Mouse (Mus musculus) thymus, adult 18-20 months (tissue): ENCODE measurements at regions not wholly inside any gene's neighbourhood (a gene's known extent, or its start where the extent isn't known, plus 50 kb on each side); places are given as distances from the start of the nearest gene placed in this dataset.

ENCODE experiments used
- DNase-seq, 2 experiments: peaks; one replicate each; pipeline ENCODE4 v3.0.0; 2022; ENCODE audit warnings: mixed read lengths in 2 of 2

DNA sequence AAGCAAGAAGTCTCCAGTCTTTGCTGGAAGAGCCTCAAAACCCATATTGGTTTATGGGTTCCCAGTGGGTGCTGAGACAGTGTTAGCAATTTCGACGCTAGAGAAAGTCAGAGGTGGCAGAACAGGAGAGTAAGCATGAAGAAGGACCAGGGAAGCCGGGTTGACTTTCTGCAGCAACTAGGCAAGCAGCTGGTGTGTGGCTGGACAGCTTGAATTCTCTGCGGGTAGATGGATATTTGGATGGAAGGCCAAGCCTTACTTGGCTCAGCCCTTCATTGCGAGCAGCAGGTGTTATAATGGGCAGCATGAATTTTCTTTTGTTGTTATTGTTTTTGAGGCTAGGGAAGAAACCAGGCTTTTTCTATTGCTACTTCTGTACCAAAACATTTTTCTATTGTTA is 362.7 kb upstream of the Satb1 start:
- DNase-seq: no peak

DNA sequence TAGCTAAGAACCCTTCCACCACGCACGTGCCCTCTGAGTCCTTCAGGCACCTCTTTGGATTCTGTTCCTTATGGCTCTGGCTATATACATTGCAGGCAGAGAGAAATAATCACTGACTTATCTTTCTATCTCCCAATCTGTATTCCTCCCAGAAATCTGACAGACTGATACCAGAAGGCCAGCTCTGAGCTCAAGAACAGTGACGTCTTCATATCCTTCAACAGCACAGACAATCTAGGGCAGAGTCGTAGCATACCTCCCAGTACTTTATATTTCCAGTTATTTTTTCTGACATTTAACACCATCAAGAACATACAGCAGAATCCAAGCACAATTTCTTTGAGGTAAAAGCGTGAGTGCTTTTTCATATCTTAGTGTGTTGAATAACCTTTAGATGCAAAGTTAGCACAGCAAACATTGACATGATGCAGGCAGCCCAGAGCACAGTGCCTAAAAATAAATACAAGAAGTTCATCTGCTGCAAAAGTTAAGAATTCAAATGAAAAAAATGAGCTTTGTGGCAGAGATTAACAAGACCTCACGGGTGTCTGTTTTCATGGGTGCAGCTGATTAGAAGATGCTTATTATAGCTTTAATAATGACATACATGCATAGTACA is 358.1 kb upstream of the Satb1 start:
- no peak for DNase-seq

DNA sequence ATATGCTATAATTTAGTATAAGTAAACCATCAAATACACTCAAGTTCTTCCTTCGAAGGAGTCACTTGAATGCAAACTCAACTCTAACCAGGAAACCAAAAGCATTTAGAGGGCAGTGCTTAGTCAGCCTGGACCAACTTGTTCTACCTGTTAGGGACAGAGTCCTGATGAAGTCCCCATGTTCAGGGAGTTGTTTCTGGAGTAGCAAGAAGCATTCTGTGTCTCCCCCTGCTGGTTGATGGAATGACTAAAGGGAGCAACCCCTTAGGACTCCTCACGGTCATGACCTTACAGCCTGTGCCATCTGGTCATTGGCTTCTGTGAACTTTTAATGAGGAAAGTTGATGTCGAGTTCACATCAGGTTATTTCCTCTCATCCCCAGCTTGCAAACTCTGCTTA is 349.6 kb upstream of the Satb1 start:
- DNase-seq: peak; percentile 29 to 76

DNA sequence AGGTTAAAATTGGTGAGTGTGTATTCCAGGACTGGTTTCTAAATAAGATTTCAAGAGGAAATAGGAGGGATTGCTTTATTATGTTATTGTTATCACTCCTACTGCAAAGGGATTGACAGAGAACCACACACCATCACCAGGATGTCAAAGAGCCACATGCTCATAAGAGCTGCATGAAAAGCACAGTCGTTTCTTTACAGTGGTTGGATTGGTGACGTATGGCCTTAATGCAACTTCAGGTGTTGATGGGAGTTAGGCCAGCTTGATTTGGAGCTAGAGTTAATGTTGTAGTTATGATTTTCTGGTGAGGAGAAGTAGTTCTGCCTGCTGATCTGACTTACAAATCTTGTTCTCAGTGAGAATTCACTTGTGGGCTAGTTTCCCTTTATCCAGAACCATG is 344.9 kb upstream of the Satb1 start:
- DNase-seq: no peak

DNA sequence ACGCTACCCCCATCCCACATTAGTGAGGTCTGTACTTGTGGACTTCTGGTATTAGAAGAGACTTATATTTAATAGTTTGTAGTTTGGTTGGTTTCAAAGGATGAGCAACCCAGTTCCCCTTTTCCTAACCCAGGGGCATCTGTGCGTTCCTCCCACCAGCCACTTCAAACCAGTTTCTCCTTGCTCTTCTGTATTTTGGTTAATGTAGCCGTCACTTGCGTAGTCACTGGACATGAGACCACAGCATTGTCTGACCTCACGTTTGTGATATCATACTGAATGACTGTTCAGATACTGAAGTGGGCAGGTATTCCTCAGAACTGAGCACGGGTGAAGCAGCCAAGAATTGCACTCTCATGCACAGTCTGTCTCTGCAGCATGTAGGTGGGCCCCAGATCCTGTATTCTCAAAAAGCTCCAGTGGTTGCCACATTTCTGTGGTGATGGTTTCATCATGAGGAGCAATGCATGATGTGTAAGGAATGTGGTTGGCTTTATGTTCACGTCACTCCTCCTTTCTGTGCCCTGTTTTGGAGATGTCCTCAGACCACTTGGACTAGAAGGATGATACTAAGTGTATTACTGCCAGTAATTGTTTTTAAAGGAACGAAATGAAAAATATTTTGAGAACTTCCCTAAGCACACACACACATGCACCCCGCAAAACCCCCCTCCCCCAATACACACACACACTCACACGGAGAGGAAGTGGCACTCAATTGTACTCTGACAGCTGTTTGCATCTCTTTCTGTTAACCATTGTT is 335.2 kb upstream of the Satb1 start:
- peak; percentile 29 to 47 for DNase-seq

DNA sequence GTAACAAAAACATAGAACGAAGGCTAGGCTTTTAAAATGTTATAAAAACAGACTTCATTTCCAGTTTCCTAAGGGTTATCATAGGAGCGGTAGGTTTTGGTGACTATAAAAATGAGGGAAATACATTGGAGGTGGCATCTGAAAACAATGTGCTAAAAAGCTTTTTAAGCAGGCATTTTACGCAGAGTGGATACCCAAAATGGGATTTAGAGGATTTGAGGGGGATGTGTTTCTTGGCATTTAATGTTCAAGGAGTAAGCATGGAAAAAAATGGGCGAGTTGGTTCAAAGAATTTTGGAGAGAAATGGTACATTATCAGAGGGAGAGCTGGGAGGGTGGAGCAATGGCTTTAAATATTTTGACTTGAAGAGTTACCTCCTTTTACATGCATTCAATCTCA is 334.6 kb upstream of the Satb1 start:
- DNase-seq: no peak

- DNase-seq: peak in 1 of 2 experiments; percentile 39
Observed at GRCm38 (mm10) chr17:52165891-52166485, 332.9 kb upstream of the Satb1 start.

GRCm38 (mm10) chr17:52162559-52163397 is 329.7 kb upstream of the Satb1 start:
- DNase-seq: peak; percentile 31 to 79

GRCm38 (mm10) chr17:52150496-52150895 is 317.4 kb upstream of the Satb1 start:
- DNase-seq: no peak

GRCm38 (mm10) chr17:52149834-52150233 is 316.7 kb upstream of the Satb1 start:
- no peak for DNase-seq

DNA sequence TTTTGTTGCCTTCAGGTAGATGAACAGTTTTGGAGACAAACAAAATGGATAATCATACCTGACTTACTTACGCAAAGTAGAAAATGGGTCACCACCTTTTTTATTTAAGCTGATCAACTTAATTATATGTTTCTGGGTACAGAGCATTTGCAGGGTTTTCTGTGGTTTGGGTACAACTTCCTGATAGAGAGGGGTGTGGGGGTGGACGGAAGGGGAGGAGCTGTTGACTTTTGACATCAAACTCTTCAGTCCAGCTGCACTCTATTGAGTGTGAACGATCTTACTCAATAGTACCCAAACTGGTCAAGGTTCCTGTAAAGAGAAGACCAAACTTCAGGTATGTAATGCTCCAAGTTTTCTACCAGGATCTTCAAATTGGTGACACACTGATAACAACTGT is 316.0 kb upstream of the Satb1 start:
- DNase-seq: peak in 1 of 2 experiments; percentile 31

GRCm38 (mm10) chr17:52103891-52104290 is 270.8 kb upstream of the Satb1 start:
- no peak for DNase-seq

GRCm38 (mm10) chr17:52085834-52086233 is 252.7 kb upstream of the Satb1 start:
- DNase-seq: no peak

DNA sequence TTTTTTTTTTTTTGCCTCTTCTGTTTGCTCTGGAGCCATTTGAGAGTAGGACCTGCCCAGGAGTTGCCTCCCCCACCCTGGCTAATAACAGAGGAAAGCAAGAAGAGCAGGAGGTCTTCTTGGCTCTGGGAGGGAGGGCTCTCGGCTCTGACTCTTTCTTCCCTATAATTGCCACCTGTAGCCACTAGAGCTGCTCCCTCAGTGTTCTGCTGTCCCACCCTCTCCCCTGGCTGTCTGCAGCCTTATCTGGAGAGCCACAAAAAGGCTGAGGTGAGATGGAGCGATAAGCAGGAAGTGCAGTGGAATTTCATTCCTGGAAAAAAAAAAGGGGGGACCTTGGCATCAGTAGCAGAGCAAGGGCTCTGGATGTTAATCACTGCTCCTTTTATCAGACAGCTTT is 251.4 kb upstream of the Satb1 start:
- no peak for DNase-seq

DNA sequence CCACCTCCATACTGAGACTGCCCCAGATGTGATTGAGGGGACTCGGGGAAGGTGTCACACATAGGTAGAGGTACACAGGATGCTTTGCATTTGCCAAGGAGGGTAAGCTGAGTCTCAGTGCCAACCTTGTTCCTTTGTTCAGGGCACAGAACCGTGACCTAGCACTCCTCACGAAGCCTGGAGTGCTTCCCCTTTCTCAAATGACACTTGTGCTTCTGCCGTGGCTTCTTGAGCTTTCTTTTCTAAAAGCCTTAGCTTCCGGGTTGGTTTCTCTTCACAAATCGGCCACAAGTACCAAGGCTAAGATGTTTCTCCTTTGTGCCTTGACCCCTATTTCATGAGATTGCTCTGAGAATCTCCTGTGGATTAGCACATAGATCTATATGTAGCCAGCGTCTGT is 246.2 kb upstream of the Satb1 start:
- DNase-seq: peak in 1 of 2 experiments; percentile 42

DNA sequence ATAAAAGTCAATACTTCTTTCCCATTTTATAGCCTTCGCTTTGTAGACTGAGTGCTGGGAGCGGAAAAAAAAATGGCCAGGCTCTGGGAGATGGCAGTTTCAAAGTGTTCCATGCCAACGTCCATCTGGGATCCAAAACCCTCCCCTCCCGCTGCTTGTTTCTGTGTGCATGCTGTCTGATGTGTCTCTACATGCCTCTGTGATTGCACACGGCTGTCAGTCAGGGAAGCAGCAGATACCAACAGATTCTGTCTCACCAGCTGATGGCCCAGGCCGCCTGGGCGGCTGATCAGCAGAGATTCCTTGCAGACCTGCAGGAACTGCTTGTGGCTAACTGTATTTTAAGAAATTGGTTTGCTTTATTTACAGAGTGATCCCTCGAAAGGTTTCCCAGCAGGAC is 245.4 kb upstream of the Satb1 start:
- no peak for DNase-seq

GRCm38 (mm10) chr17:52077951-52078350 is 244.9 kb upstream of the Satb1 start:
- DNase-seq: no peak

- no peak for DNase-seq
Observed at GRCm38 (mm10) chr17:52076746-52077145, 243.7 kb upstream of the Satb1 start.

- DNase-seq: no peak
Observed at GRCm38 (mm10) chr17:52067721-52068120, 234.6 kb upstream of the Satb1 start.

GRCm38 (mm10) chr17:52064618-52065017 is 231.5 kb upstream of the Satb1 start:
- no peak for DNase-seq

- no peak for DNase-seq
Observed at GRCm38 (mm10) chr17:52063121-52063520, 230.0 kb upstream of the Satb1 start.

DNA sequence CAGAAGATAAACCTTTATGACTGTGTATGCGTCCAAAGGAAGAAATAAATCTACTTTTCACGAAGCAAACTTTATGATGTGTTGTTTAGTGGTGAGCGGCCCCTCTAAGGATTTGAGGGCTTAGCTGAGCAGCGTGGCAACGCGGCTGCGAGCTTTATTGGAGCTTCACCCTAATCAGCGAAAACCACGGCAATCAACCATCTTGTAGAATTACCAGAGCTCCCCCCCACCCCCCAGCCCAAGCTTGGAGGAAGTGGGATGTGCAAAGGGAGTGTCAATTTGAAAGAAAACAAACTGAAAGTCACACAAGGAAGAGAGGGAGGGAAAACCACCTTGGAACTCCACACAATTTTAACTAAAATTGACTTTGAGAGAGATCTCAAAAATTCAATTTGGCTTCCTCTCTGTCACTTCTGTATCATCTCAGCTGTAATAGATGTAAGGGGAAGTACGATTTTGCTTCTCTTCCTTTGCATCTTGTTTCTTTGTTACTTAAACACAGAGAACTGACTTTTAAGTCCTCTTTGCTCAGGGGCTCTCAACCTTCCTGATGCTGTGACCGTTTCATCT is 229.1 kb upstream of the Satb1 start:
- DNase-seq: no peak

DNA sequence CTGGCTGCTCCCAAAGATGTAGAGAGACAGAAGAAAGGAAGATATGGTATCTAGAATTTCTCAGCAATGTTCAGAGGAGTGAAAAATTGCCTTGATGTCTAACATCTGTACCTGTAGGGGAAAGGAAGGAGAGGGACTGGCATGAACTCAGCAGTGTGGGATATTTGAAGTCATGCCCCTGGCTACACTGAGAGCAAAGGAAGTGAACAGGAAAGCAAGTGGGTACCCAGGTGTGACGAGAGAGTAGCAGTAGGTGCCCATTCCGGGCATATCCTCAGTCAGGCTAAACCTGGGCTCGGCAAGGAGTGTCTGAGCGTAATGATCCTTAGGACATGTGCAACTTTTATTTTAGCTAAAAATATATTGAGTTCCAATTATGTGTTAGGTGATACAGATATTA is 203.4 kb upstream of the Satb1 start:
- peak; percentile 9 to 47 for DNase-seq
